Mouse (Mus musculus): Measurements from ENCODE around the gene Cda. TPM values are rescaled to one million over a fixed set of nuclear protein-coding genes. Genes with fewer than 3 reads are reported as not detected.

Cda gene
- polyA plus RNA-seq, 1 experiment from 2014 or later, result 17.5 TPM

- H3K27me3 ChIP-seq (replicated peaks; ENCODE audit: control insufficient read depth, insufficient read depth, low read length), result peaks cover 72% of the 10 kb centered on the region
- ATAC-seq (replicated peaks; ENCODE audit: low FRiP score, low TSS enrichment, low read depth) (no peak), DNase-seq (ENCODE audit: low spot score) (no peak)
- H3K36me3 ChIP-seq (ENCODE audit: control insufficient read depth, insufficient read depth, low read length), result no peaks in the 10 kb centered on the region
- WGBS, result 8% methylated on average over 8 of the region's 8 CpGs
- peaks cover 6% of the 10 kb centered on the region; the same call in 1 of the 2 replicates for H3K4me1 ChIP-seq (replicated peaks; ENCODE audit: control insufficient read depth, insufficient read depth, low read length)
- no peaks in the 10 kb centered on the region for H3K9me3 ChIP-seq (ENCODE audit: control insufficient read depth, low read length)
- 0 out of 2 replicates have a peak overlapping the region, but pooled peaks have one; percentile 29 for H3K4me3 ChIP-seq (ENCODE audit: low read depth, low read length)
- no peak overlapping the region for H3K27ac ChIP-seq (ENCODE audit: low read depth)
- H3K4me2 ChIP-seq (ENCODE audit: low read length), result peak overlapping the region; percentile 50
- H3K9ac ChIP-seq (ENCODE audit: low read length), result no peak overlapping the region
Measured at GRCm38 (mm10) chr4:138396711-138397110, 28.9 kb upstream of the Cda start.

GRCm38 (mm10) chr4:138395971-138396645, 28.3 kb upstream of the Cda start, which contains the start of gene Fam43b:
Gene Fam43b (minus strand): TSS chr4:138396528.
- Histone ChIP-seq H3K27ac (ENCODE audit: low read depth) (no peak within 1 kb of the TSS), H3K9ac (ENCODE audit: low read length) (no peak within 1 kb of the TSS), H3K4me3 (ENCODE audit: low read depth, low read length) (peak within 1 kb of the TSS; percentile 29), H3K9me3 (ENCODE audit: control insufficient read depth, low read length) (no peaks in the 10 kb centered on the region), H3K27me3 (replicated peaks; ENCODE audit: control insufficient read depth, insufficient read depth, low read length) (peaks cover 74% of the 10 kb centered on the region), H3K4me1 (replicated peaks; ENCODE audit: control insufficient read depth, insufficient read depth, low read length) (peaks cover 6% of the 10 kb centered on the region; the same call in 1 of the 2 replicates), H3K4me2 (ENCODE audit: low read length) (peak within 1 kb of the TSS; percentile 50), H3K36me3 (ENCODE audit: control insufficient read depth, insufficient read depth, low read length) (no peaks in the 10 kb centered on the region)
- DNase-seq (ENCODE audit: low spot score) (peak; percentile 64), ATAC-seq (replicated peaks; ENCODE audit: low FRiP score, low TSS enrichment, low read depth) (no peak; the same call in 1 of the 2 replicates)
- under 1% methylated on average over 43 of the region's 46 CpGs for WGBS

GRCm38 (mm10) chr4:138395087-138395970, 27.5 kb upstream of the Cda start:
- Histone ChIP-seq H3K4me3 (ENCODE audit: low read depth, low read length) (peak overlapping the region; percentile 29), H3K36me3 (ENCODE audit: control insufficient read depth, insufficient read depth, low read length) (no peaks in the 10 kb centered on the region), H3K4me2 (ENCODE audit: low read length) (peak overlapping the region; percentile 50), H3K9ac (ENCODE audit: low read length) (no peak overlapping the region), H3K27ac (ENCODE audit: low read depth) (no peak overlapping the region), H3K4me1 (replicated peaks; ENCODE audit: control insufficient read depth, insufficient read depth, low read length) (peaks cover 6% of the 10 kb centered on the region; the same call in 1 of the 2 replicates), H3K27me3 (replicated peaks; ENCODE audit: control insufficient read depth, insufficient read depth, low read length) (peaks cover 76% of the 10 kb centered on the region), H3K9me3 (ENCODE audit: control insufficient read depth, low read length) (no peaks in the 10 kb centered on the region)
- WGBS, result under 1% methylated on average over 102 of the region's 103 CpGs
- ATAC-seq (replicated peaks; ENCODE audit: low FRiP score, low TSS enrichment, low read depth), result no peak
- DNase-seq (ENCODE audit: low spot score), result no peak

- Histone ChIP-seq H3K9me3 (ENCODE audit: control insufficient read depth, low read length) (no peaks in the 10 kb centered on the region), H3K4me3 (ENCODE audit: low read depth, low read length) (no peak overlapping the region), H3K27me3 (replicated peaks; ENCODE audit: control insufficient read depth, insufficient read depth, low read length) (peaks cover 70% of the 10 kb centered on the region), H3K4me2 (ENCODE audit: low read length) (no peak overlapping the region), H3K4me1 (replicated peaks; ENCODE audit: control insufficient read depth, insufficient read depth, low read length) (peaks cover 6% of the 10 kb centered on the region; the same call in 1 of the 2 replicates), H3K27ac (ENCODE audit: low read depth) (no peak overlapping the region), H3K9ac (ENCODE audit: low read length) (no peak overlapping the region), H3K36me3 (ENCODE audit: control insufficient read depth, insufficient read depth, low read length) (no peaks in the 10 kb centered on the region)
- WGBS, result 67% methylated on average over 7 of the region's 7 CpGs
- DNase-seq (ENCODE audit: low spot score) (no peak), ATAC-seq (replicated peaks; ENCODE audit: low FRiP score, low TSS enrichment, low read depth) (no peak)
Measured at GRCm38 (mm10) chr4:138393703-138394102, 25.9 kb upstream of the Cda start.

- 52% methylated on average over 4 of the region's 4 CpGs for WGBS
- ATAC-seq (replicated peaks; ENCODE audit: low FRiP score, low TSS enrichment, low read depth), result no peak; the same call in 1 of the 2 replicates
- DNase-seq (ENCODE audit: low spot score), result no peak
Measured at GRCm38 (mm10) chr4:138383789-138384188, 16.0 kb upstream of the Cda start.

GRCm38 (mm10) chr4:138382462-138382861, 14.7 kb upstream of the Cda start:
- no peak overlapping the region for H3K4me2 ChIP-seq (ENCODE audit: low read length)
- 77% methylated on average over 6 of the region's 6 CpGs for WGBS
- ATAC-seq (replicated peaks; ENCODE audit: low FRiP score, low TSS enrichment, low read depth), result no peak

More at GRCm38 (mm10) chr4:138383789-138384188, 16.0 kb upstream of the Cda start:
- no peaks in the 10 kb centered on the region for H3K9me3 ChIP-seq (ENCODE audit: control insufficient read depth, low read length)
- no peak overlapping the region for H3K4me3 ChIP-seq (ENCODE audit: low read depth, low read length)
- no peaks in the 10 kb centered on the region for H3K36me3 ChIP-seq (ENCODE audit: control insufficient read depth, insufficient read depth, low read length)
- H3K27ac ChIP-seq (ENCODE audit: low read depth), result no peak overlapping the region
- no peaks in the 10 kb centered on the region for H3K4me1 ChIP-seq (replicated peaks; ENCODE audit: control insufficient read depth, insufficient read depth, low read length)
- no peak overlapping the region for H3K9ac ChIP-seq (ENCODE audit: low read length)
- H3K27me3 ChIP-seq (replicated peaks; ENCODE audit: control insufficient read depth, insufficient read depth, low read length), result peaks cover 3% of the 10 kb centered on the region; the same call in 1 of the 2 replicates
- no peak overlapping the region for H3K4me2 ChIP-seq (ENCODE audit: low read length)

GRCm38 (mm10) chr4:138380132-138380689, 12.4 kb upstream of the Cda start:
- no peak overlapping the region for H3K9ac ChIP-seq (ENCODE audit: low read length)
- H3K27ac ChIP-seq (ENCODE audit: low read depth), result no peak overlapping the region
- H3K9me3 ChIP-seq (ENCODE audit: control insufficient read depth, low read length), result no peaks in the 10 kb centered on the region
- H3K4me2 ChIP-seq (ENCODE audit: low read length), result no peak overlapping the region
- DNase-seq (ENCODE audit: low spot score), result no peak
- no peaks in the 10 kb centered on the region for H3K36me3 ChIP-seq (ENCODE audit: control insufficient read depth, insufficient read depth, low read length)
- H3K4me3 ChIP-seq (ENCODE audit: low read depth, low read length), result no peak overlapping the region
- no peaks in the 10 kb centered on the region for H3K4me1 ChIP-seq (replicated peaks; ENCODE audit: control insufficient read depth, insufficient read depth, low read length)
- ATAC-seq (replicated peaks; ENCODE audit: low FRiP score, low TSS enrichment, low read depth), result no peak
- 48% methylated on average over 10 of the region's 10 CpGs for WGBS
- peaks cover 3% of the 10 kb centered on the region; the same call in 1 of the 2 replicates for H3K27me3 ChIP-seq (replicated peaks; ENCODE audit: control insufficient read depth, insufficient read depth, low read length)

More at GRCm38 (mm10) chr4:138382462-138382861, 14.7 kb upstream of the Cda start:
- H3K9ac ChIP-seq (ENCODE audit: low read length), result no peak overlapping the region
- no peak for DNase-seq (ENCODE audit: low spot score)
- no peak overlapping the region for H3K4me3 ChIP-seq (ENCODE audit: low read depth, low read length)
- H3K36me3 ChIP-seq (ENCODE audit: control insufficient read depth, insufficient read depth, low read length), result no peaks in the 10 kb centered on the region
- peaks cover 3% of the 10 kb centered on the region; the same call in 1 of the 2 replicates for H3K27me3 ChIP-seq (replicated peaks; ENCODE audit: control insufficient read depth, insufficient read depth, low read length)
- H3K4me1 ChIP-seq (replicated peaks; ENCODE audit: control insufficient read depth, insufficient read depth, low read length), result no peaks in the 10 kb centered on the region
- no peaks in the 10 kb centered on the region for H3K9me3 ChIP-seq (ENCODE audit: control insufficient read depth, low read length)
- no peak overlapping the region for H3K27ac ChIP-seq (ENCODE audit: low read depth)

- 54% methylated on average over 14 of the region's 14 CpGs for WGBS
- ATAC-seq (replicated peaks; ENCODE audit: low FRiP score, low TSS enrichment, low read depth), result no peak
Measured at GRCm38 (mm10) chr4:138379091-138379840, 11.5 kb upstream of the Cda start.

More at GRCm38 (mm10) chr4:138379091-138379840, 11.5 kb upstream of the Cda start:
- no peak for DNase-seq (ENCODE audit: low spot score)
- H3K9ac ChIP-seq (ENCODE audit: low read length), result no peak overlapping the region
- no peaks in the 10 kb centered on the region for H3K4me1 ChIP-seq (replicated peaks; ENCODE audit: control insufficient read depth, insufficient read depth, low read length)
- H3K4me3 ChIP-seq (ENCODE audit: low read depth, low read length), result no peak overlapping the region
- no peak overlapping the region for H3K4me2 ChIP-seq (ENCODE audit: low read length)
- peaks cover 3% of the 10 kb centered on the region; the same call in 1 of the 2 replicates for H3K27me3 ChIP-seq (replicated peaks; ENCODE audit: control insufficient read depth, insufficient read depth, low read length)
- no peaks in the 10 kb centered on the region for H3K9me3 ChIP-seq (ENCODE audit: control insufficient read depth, low read length)
- no peaks in the 10 kb centered on the region for H3K36me3 ChIP-seq (ENCODE audit: control insufficient read depth, insufficient read depth, low read length)
- no peak overlapping the region for H3K27ac ChIP-seq (ENCODE audit: low read depth)
